Mouse (Mus musculus) stomach, embryonic 14.5 days (tissue): ENCODE measurements around the gene Cul9. TPM values are rescaled to one million over a fixed set of nuclear protein-coding genes. Genes with fewer than 3 reads are reported as not detected.

Experiments
- ATAC-seq: fragments of 200-750 bp; cut with Nextera tagmentation; 2 replicates; pipeline ENCODE4 v1.8.0; 2017; ENCODE audit warnings: low read depth, moderate TSS enrichment; ENCODE audit not compliant: insufficient number of reproducible peaks, insufficient read depth, low FRiP score
- H3K27ac ChIP-seq: fragments of 300-500 bp; sonication (generic); 2 replicates; pipeline ENCODE4 v1.5.1; 2014; ENCODE audit warnings: mild to moderate bottlenecking, low read length, moderate library complexity, mixed read lengths
- H3K27me3 ChIP-seq: fragments of 300-500 bp; sonication (generic); 2 replicates; pipeline ENCODE4 v1.6.1; 2014; ENCODE audit warnings: low read length, control low read depth, mixed read lengths; ENCODE audit not compliant: control insufficient read depth, insufficient read depth
- H3K36me3 ChIP-seq: fragments of 300-500 bp; sonication (generic); 2 replicates; pipeline ENCODE4 v1.6.1; 2014; ENCODE audit warnings: mild to moderate bottlenecking, control low read depth, low read length, moderate library complexity, mixed read lengths; ENCODE audit not compliant: control insufficient read depth, insufficient read depth
- H3K4me1 ChIP-seq: fragments of 300-500 bp; sonication (generic); 2 replicates; pipeline ENCODE4 v1.6.1; 2014; ENCODE audit warnings: low read length, control low read depth, mixed read lengths; ENCODE audit not compliant: control insufficient read depth, insufficient read depth
- H3K4me2 ChIP-seq: fragments of 300-500 bp; sonication (generic); replicated peaks from 2 replicates; pipeline ENCODE4 v1.6.1; 2014; ENCODE audit warnings: low read depth, low read length, control low read depth
- H3K4me3 ChIP-seq: fragments of 300-500 bp; sonication (generic); 2 replicates; pipeline ENCODE4 v1.5.1; 2014; ENCODE audit warnings: low read depth, low read length, control low read depth
- H3K9ac ChIP-seq: fragments of 300-500 bp; sonication (generic); replicated peaks from 2 replicates; pipeline ENCODE4 v1.6.1; 2014; ENCODE audit warnings: low read depth, mild to moderate bottlenecking, control low read depth, low read length, moderate library complexity, mixed read lengths
- H3K9me3 ChIP-seq: fragments of 300-500 bp; sonication (generic); 2 replicates; pipeline ENCODE4 v1.6.1; 2016; ENCODE audit warnings: low read depth, low read length, control low read depth; ENCODE audit not compliant: control insufficient read depth
- WGBS: fragments of 180-500 bp; shearing (Covaris S2); extraction: QIAGEN DNeasy Blood & Tissue Kit; methylation state at CpG from one replicate; pipeline ENCODE4 v1.1.7; 2014; 5-methylcytosine and 5-hydroxymethylcytosine counted together
- polyA plus RNA-seq: library from polyadenylated mRNA; unstranded; fragments of >200 nt; fragmentation: Nextera tagmentation; extraction: Ambion mirVana; gene quantifications from 2 replicates; pipeline ENCODE4 v1.2.1, GENCODE M21; 2014

Gene Cul9
- polyA plus RNA-seq, 1 experiment from 2014 or later: 5.6 TPM

GRCm38 (mm10) chr17:46556584-46556945, 10.4 kb upstream of the Cul9 start:
- 0% methylated on average over 11 of the region's 11 CpGs for WGBS

GRCm38 (mm10) chr17:46555673-46556583, 9.7 kb upstream of the Cul9 start, which contains the start of gene Srf:
Srf (minus strand) TSS chr17:46556175.
- WGBS: under 1% methylated on average over 87 of the region's 87 CpGs
- peaks cover 19% of the 10 kb centered on the region for H3K4me1 ChIP-seq
- H3K36me3 ChIP-seq: peaks cover 16% of the 10 kb centered on the region
- H3K27ac ChIP-seq: peak within 1 kb of the TSS; percentile 97
- H3K27me3 ChIP-seq: no peaks in the 10 kb centered on the region
- H3K9ac ChIP-seq: peak within 1 kb of the TSS; percentile 100
- no peaks in the 10 kb centered on the region for H3K9me3 ChIP-seq
- H3K4me3 ChIP-seq: peak within 1 kb of the TSS; percentile 98
- ATAC-seq: peak; percentile 95
- peak within 1 kb of the TSS; percentile 67 for H3K4me2 ChIP-seq

More at GRCm38 (mm10) chr17:46556584-46556945, 10.4 kb upstream of the Cul9 start:
- Histone ChIP-seq H3K4me3 (peak overlapping the region; percentile 98), H3K27ac (peak overlapping the region; percentile 97), H3K4me1 (peaks cover 19% of the 10 kb centered on the region), H3K9ac (peak overlapping the region; percentile 37; the same call in 1 of the 2 replicates), H3K36me3 (peaks cover 9% of the 10 kb centered on the region; the same call in 1 of the 2 replicates), H3K4me2 (peak overlapping the region; percentile 67), H3K27me3 (no peaks in the 10 kb centered on the region), H3K9me3 (no peaks in the 10 kb centered on the region)
- peak; percentile 7; the same call in 1 of the 2 replicates for ATAC-seq

- WGBS: under 1% methylated on average over 75 of the region's 75 CpGs
- no peaks in the 10 kb centered on the region for H3K9me3 ChIP-seq
- H3K36me3 ChIP-seq: peaks cover 23% of the 10 kb centered on the region
- no peaks in the 10 kb centered on the region for H3K27me3 ChIP-seq
- peak overlapping the region; percentile 97 for H3K27ac ChIP-seq
- peak overlapping the region; percentile 100 for H3K9ac ChIP-seq
- no peak for ATAC-seq
- peak overlapping the region; percentile 67 for H3K4me2 ChIP-seq
- peaks cover 19% of the 10 kb centered on the region for H3K4me1 ChIP-seq
- H3K4me3 ChIP-seq: peak overlapping the region; percentile 98
These were observed 8.9 kb upstream of the Cul9 start for GRCm38 (mm10) chr17:46554977-46555672.

- ATAC-seq: no peak
- peak overlapping the region; percentile 100 for H3K9ac ChIP-seq
- no peaks in the 10 kb centered on the region for H3K27me3 ChIP-seq
- peak overlapping the region; percentile 97 for H3K27ac ChIP-seq
- H3K36me3 ChIP-seq: peaks cover 28% of the 10 kb centered on the region
- H3K4me2 ChIP-seq: peak overlapping the region; percentile 67
- H3K4me3 ChIP-seq: peak overlapping the region; percentile 98
- H3K9me3 ChIP-seq: no peaks in the 10 kb centered on the region
- peaks cover 19% of the 10 kb centered on the region for H3K4me1 ChIP-seq
- under 1% methylated on average over 11 of the region's 11 CpGs for WGBS
These were observed 8.4 kb upstream of the Cul9 start for GRCm38 (mm10) chr17:46554646-46554976.

GRCm38 (mm10) chr17:46553926-46554325, 7.7 kb upstream of the Cul9 start:
- Histone ChIP-seq H3K27ac (peak overlapping the region; percentile 89), H3K4me1 (peaks cover 19% of the 10 kb centered on the region), H3K9ac (peak overlapping the region; percentile 100), H3K9me3 (no peaks in the 10 kb centered on the region), H3K36me3 (peaks cover 34% of the 10 kb centered on the region), H3K27me3 (no peaks in the 10 kb centered on the region), H3K4me2 (peak overlapping the region; percentile 67), H3K4me3 (peak overlapping the region; percentile 98)
- WGBS: 50% methylated on average over 3 of the region's 3 CpGs
- no peak for ATAC-seq

GRCm38 (mm10) chr17:46553469-46553868, 7.3 kb upstream of the Cul9 start:
- Histone ChIP-seq H3K4me1 (peaks cover 19% of the 10 kb centered on the region), H3K4me3 (peak overlapping the region; percentile 98), H3K36me3 (peaks cover 39% of the 10 kb centered on the region), H3K4me2 (peak overlapping the region; percentile 67), H3K27me3 (no peaks in the 10 kb centered on the region), H3K27ac (peak overlapping the region; percentile 89), H3K9me3 (no peaks in the 10 kb centered on the region), H3K9ac (0 out of 2 replicates have a peak overlapping the region, but pooled peaks have one; percentile 33)
- 28% methylated on average over 11 of the region's 11 CpGs for WGBS
- ATAC-seq: no peak

GRCm38 (mm10) chr17:46552841-46553423, 6.7 kb upstream of the Cul9 start:
- H3K9ac ChIP-seq: 0 out of 2 replicates have a peak overlapping the region, but pooled peaks have one; percentile 33
- H3K27ac ChIP-seq: peak overlapping the region; percentile 89
- no peaks in the 10 kb centered on the region for H3K9me3 ChIP-seq
- ATAC-seq: peak; percentile 78
- WGBS: 4% methylated on average over 24 of the region's 24 CpGs
- peaks cover 20% of the 10 kb centered on the region for H3K4me1 ChIP-seq
- H3K4me2 ChIP-seq: peak overlapping the region; percentile 67
- H3K4me3 ChIP-seq: peak overlapping the region; percentile 98
- peaks cover 43% of the 10 kb centered on the region for H3K36me3 ChIP-seq
- H3K27me3 ChIP-seq: no peaks in the 10 kb centered on the region

- Histone ChIP-seq H3K4me2 (peak overlapping the region; percentile 67), H3K36me3 (peaks cover 46% of the 10 kb centered on the region), H3K9me3 (no peaks in the 10 kb centered on the region), H3K27ac (peak overlapping the region; percentile 30; the same call in 1 of the 2 replicates), H3K27me3 (no peaks in the 10 kb centered on the region), H3K4me3 (peak overlapping the region; percentile 98; the same call in 1 of the 2 replicates), H3K9ac (no peak overlapping the region), H3K4me1 (peaks cover 25% of the 10 kb centered on the region)
- ATAC-seq: no peak
- 78% methylated on average over 7 of the region's 7 CpGs for WGBS
These were observed 6.0 kb upstream of the Cul9 start for GRCm38 (mm10) chr17:46552151-46552550.
